Mouse (Mus musculus) CD8-positive naive resting alpha-beta T cell, adult 57 days (primary cell): ENCODE data around the gene Fan1. TPM values are rescaled to one million over a fixed set of nuclear protein-coding genes. Genes with fewer than 3 reads are reported as not detected.

Source experiments
- total RNA-seq: library from RNA; stranded (reverse); gene quantifications from one replicate; pipeline ENCODE4 v1.2.4, GENCODE M21; 2023

The Fan1 gene
- total RNA-seq: 13.6 TPM

DNA sequence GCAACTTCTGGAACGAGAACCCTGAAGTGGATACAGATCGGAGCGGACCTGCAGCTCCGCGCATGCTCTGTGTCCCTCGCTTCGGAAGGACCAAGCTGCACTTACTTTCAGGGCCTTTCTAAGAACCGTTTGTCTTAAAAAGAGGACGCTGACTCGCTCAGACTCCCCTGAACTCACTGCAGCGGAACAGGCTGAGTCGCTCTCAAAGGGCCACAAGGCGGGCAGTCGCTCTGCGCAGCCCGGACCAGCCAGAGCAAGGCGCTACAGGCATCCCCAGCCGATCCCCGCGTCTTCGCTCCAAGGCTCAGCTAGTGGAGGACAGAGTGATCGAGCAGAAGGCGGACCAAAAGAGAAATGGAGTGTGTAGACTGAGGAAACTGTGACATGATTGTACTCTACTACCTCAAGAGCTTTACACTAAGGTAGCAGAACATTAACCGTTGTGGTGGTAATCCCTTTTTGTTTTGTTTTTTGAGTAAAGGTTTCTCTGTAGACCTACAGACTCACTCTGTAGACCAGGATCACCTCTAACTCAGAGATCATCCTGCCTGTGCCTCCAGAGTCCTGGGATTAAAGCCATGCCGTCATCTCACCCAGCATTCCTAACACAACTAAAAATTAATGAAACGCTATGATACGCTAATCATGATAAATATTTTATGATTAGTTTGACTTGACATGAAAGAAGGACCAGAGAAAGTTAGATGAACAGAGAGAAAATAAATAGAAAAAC lies at the start of gene Fan1:
TSS of gene Fan1 (minus strand) at position 266 of the 733 bp plus-strand sequence.

DNA sequence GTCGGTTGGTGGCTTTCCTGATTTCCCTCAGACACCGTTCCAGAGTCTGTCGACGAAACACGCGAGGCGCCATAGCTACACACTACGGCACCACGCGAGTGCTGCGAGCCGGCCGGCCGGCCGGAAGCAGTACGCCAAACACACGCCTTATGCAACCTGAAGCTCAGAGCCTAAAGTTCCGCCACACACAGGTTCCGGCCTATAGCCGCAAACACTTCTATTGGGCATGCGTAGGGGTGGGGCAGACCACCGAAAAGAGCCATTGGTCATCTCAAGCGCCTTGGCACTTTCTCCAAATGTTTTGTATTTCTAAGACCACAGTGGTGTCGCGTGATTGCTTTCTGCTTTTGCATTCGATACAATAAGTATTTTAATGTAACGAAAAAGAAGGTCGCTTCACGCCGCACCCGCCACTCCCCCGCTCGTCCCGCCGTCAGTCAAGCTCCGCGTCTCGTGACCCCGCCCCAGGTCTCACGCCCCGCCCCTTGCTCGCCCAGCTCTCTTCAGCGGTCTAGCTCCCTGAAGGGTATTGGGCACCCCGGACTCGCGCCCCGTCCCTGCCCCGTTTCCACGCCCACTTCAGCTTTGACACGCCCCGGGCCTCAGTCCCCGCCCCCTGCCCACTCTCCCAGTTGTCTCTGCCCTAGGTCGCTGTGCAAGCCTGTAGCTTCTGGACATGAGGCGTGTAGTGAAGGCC lies 18.4 kb upstream of the Fan1 start, which contains the start of the genes Mphosph10 and Mcee:
TSS of gene Mphosph10 (minus strand) at position 147 of the 697 bp plus-strand sequence.
TSS of gene Mcee (plus strand) at position 486 of the 697 bp plus-strand sequence.

Other genes with a start within 250 kb of the Fan1 start
- gene Trpm1, start 220.3 kb downstream of the Fan1 start, total RNA-seq: 28.4 TPM
- 16.3 TPM for gene Mtmr10, start 86.4 kb downstream of the Fan1 start, total RNA-seq
- gene Mphosph10, start 18.2 kb upstream of the Fan1 start, total RNA-seq: 51.7 TPM
- 16.6 TPM for gene Mcee, start 18.5 kb upstream of the Fan1 start, total RNA-seq
- not detected for gene Apba2, start 127.6 kb upstream of the Fan1 start, total RNA-seq